Mouse (Mus musculus) heart, embryonic 10.5 days (tissue): Measurements from ENCODE around the gene Lrrc10. TPM values are rescaled to one million over a fixed set of nuclear protein-coding genes. Genes with fewer than 3 reads are reported as not detected.

Experiments used
- DNase-seq: peaks from one replicate; pipeline ENCODE4 v3.0.0-alpha.2; 2017; ENCODE audit warnings: low spot score
- H3K27ac ChIP-seq: fragments of 300-500 bp; sonication (generic); 2 replicates; pipeline ENCODE4 v1.5.1; 2016; ENCODE audit warnings: mild to moderate bottlenecking
- H3K27me3 ChIP-seq: fragments of 300-500 bp; sonication (generic); 2 replicates; pipeline ENCODE4 v1.6.1; 2016; ENCODE audit warnings: mild to moderate bottlenecking; ENCODE audit not compliant: poor library complexity, insufficient read depth, severe bottlenecking
- H3K36me3 ChIP-seq: fragments of 300-500 bp; sonication (generic); 2 replicates; pipeline ENCODE4 v1.6.1; 2016; ENCODE audit warnings: mild to moderate bottlenecking, moderate library complexity
- H3K4me1 ChIP-seq: fragments of 300-500 bp; sonication (generic); 2 replicates; pipeline ENCODE4 v1.6.1; 2016; ENCODE audit warnings: mild to moderate bottlenecking
- H3K4me3 ChIP-seq: fragments of 300-500 bp; sonication (generic); 2 replicates; pipeline ENCODE4 v1.5.1; 2016; ENCODE audit warnings: mild to moderate bottlenecking, moderate library complexity
- H3K9me3 ChIP-seq: fragments of 300-500 bp; sonication (generic); 2 replicates; pipeline ENCODE4 v1.6.1; 2016; ENCODE audit warnings: mild to moderate bottlenecking, moderate library complexity
- WGBS: fragments of 180-500 bp; shearing (Covaris S2); methylation state at CpG from one replicate; pipeline ENCODE4 v1.1.7; 2016; 5-methylcytosine and 5-hydroxymethylcytosine counted together
- polyA plus RNA-seq: library from polyadenylated mRNA; unstranded; fragments of >200 nt; fragmentation: Nextera tagmentation; extraction: Ambion mirVana; gene quantifications from 2 replicates; pipeline ENCODE4 v1.2.1, GENCODE M21; 2016

Gene Lrrc10
- polyA plus RNA-seq, 1 experiment from 2014 or later, result 26.7 TPM

DNA sequence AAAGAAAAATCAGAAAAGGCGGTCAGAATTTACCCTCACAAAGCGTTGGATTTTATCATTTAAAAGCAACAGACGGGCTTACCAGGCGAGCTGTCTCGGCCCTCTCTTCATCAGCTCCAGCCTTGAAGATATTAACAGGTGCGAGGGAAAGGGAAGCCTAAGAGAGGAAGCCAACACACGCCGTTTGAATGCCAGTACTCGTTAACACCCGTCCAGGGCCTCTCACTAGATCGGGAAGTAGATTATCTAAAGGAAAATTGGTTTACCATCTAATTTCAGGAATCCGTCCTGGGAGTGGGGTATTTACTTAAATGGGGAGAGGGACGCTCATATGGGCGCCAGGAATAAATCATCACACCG is 17.7 kb downstream of the Lrrc10 start:
- H3K4me3 ChIP-seq, result peak overlapping the region; percentile 94
- H3K27ac ChIP-seq, result peak overlapping the region; percentile 95
- peaks cover 43% of the 10 kb centered on the region for H3K36me3 ChIP-seq
- 3% methylated on average over 15 of the region's 15 CpGs for WGBS
- H3K9me3 ChIP-seq, result no peaks in the 10 kb centered on the region
- H3K4me1 ChIP-seq, result peaks cover 11% of the 10 kb centered on the region; the same call in 1 of the 2 replicates
- DNase-seq, result no peak
- H3K27me3 ChIP-seq, result no peaks in the 10 kb centered on the region

DNA sequence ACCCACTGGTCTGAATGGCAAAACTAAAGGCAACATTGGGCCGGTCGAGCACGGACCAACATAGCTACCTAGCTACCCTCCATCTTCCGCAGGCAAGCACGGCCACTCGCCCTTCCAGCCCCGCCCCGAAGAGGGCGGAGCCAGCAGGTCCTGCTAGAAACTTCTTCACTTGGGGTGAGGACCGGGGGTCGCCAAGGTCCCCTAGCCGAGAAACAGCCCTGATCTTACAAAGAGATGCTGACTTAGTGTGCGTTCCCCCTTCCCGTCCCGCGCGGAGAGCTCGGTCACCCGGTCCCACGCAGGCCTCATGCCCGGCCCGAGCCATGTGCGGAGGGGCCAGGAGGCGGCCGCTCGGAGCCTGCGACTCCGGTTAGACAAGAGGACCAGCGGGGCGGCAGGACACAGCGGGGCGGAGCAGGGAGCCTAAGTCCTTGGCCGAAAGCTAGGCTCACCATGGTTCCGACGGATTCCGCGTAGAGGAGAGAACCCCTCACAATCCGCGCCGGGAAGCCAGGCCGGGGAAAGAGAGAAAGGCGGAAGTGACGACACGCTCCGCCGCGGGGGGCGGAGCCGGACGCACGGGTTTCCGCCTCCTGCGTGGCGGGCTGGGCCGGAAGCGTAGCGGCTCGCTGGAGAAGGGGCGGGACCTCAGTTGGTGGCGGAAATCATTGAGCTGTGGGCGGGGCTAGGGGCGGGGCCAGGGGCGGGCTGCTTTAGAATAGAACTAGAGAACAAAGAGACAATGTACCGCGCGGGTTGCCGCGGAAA is 18.3 kb downstream of the Lrrc10 start, which contains the start of gene Cct2:
TSS of gene Cct2 (minus strand) at position 561 of the 768 bp plus-strand sequence.
- under 1% methylated on average over 68 of the region's 68 CpGs for WGBS
- DNase-seq, result peak; percentile 99
- peak within 1 kb of the TSS; percentile 95 for H3K27ac ChIP-seq
- H3K27me3 ChIP-seq, result no peaks in the 10 kb centered on the region
- H3K4me1 ChIP-seq, result peaks cover 11% of the 10 kb centered on the region; the same call in 1 of the 2 replicates
- H3K9me3 ChIP-seq, result no peaks in the 10 kb centered on the region
- peak within 1 kb of the TSS; percentile 94 for H3K4me3 ChIP-seq
- peaks cover 38% of the 10 kb centered on the region for H3K36me3 ChIP-seq

DNA sequence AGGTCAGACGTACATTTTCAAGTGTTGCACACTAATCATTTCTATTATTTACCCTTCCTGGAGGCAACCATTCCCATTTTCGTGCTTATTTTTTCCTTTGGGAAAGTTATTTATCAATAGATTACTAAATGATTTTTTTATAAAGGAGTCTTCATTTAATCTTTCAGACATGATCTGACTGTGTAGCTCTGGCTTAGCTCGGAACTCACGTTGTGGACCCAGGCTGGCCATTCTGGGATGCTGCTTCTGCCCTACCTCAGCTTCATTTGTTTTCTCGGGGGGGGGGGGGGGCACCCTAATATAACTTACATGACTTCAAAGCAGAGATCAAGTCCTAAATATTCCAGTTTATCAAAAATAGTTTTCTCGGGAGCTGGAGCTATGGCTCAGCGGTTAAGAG is 18.9 kb downstream of the Lrrc10 start:
- H3K27ac ChIP-seq, result peak overlapping the region; percentile 95
- H3K27me3 ChIP-seq, result no peaks in the 10 kb centered on the region
- H3K9me3 ChIP-seq, result no peaks in the 10 kb centered on the region
- 11% methylated on average over 7 of the region's 7 CpGs for WGBS
- peak overlapping the region; percentile 94 for H3K4me3 ChIP-seq
- H3K4me1 ChIP-seq, result peaks cover 11% of the 10 kb centered on the region; the same call in 1 of the 2 replicates
- peaks cover 34% of the 10 kb centered on the region for H3K36me3 ChIP-seq
- DNase-seq, result no peak

DNA sequence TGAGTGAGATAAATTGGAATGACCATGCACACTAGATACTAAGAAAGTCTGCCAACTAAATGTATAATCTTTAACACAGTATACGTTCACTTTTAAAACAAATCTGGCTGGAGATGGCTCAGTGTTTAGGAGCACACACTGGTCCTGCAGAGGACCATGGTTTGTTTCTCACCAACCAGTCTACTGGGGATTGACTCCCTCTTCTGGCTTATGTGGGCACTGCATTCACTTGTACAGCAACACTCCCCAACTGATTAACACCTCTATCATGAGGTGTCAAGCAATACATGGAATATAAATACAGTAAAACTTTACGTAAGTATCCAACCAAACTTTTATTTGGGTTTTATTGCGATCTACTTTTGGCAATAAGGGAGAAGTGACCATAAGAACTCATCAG is 24.0 kb downstream of the Lrrc10 start:
- Histone ChIP-seq H3K36me3 (peaks cover 46% of the 10 kb centered on the region), H3K9me3 (no peaks in the 10 kb centered on the region), H3K27ac (no peak overlapping the region), H3K4me3 (no peak overlapping the region), H3K27me3 (no peaks in the 10 kb centered on the region), H3K4me1 (peaks cover 20% of the 10 kb centered on the region)
- no peak for DNase-seq
- 93% methylated on average over 3 of the region's 3 CpGs for whole genome bisulfite sequencing

DNA sequence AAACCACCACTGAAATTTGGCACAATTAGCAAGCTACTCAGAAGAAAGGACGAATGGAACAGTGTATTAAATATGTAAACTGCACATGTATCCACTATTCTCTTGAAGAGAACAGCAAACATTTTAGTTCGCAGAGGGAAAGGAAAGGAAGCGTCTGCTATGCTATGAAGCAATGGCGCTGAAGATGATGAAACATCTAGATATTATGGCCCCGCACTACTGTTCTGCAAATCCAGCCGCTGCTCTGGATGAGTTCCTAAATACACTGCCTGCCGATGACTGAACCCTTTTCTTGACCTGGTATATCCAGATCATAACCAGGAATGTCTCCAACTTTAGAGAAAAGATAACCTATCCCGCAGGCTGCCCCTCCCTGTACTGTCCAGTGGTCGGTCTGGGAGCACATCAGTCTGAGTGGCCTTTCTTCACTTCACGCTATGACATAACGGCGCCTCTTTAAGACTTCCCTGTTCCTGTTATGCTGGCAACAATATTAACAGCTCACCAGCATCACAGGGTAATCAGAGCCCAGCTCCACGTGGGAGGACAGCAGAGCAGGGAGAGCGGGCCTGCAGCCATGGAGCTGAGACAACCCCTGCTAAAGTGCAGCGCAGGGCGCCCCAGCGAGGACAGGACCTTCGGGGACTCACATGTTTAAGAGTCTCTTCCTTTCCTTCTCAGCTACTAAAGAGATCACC is 27.2 kb downstream of the Lrrc10 start:
- Histone ChIP-seq H3K27ac (no peak overlapping the region), H3K27me3 (no peaks in the 10 kb centered on the region), H3K4me3 (no peak overlapping the region), H3K9me3 (no peaks in the 10 kb centered on the region), H3K36me3 (peaks cover 71% of the 10 kb centered on the region), H3K4me1 (peaks cover 12% of the 10 kb centered on the region)
- WGBS, result 83% methylated on average over 18 of the region's 18 CpGs
- no peak for DNase-seq

DNA sequence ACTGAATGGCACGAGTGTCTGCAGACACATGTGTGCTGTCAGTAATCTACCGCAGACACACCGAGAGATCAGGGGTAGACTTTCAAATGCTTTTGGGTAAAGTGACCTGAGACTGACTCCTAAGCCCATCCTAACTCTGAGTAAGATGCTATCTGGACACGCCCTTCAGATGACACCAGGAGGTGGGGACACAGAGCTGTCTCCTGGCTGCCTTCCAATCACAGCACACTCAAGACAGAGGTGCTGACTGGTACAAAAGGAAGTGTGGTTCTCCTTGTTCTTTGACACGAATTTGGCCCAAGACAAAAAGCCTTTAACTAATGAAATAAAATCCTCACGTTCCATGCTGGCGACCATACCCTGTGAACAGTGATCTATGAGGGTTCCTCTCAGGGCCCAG is 28.0 kb downstream of the Lrrc10 start:
- H3K4me3 ChIP-seq, result no peak overlapping the region
- H3K36me3 ChIP-seq, result peaks cover 80% of the 10 kb centered on the region
- WGBS, result 77% methylated on average over 7 of the region's 7 CpGs
- H3K9me3 ChIP-seq, result no peaks in the 10 kb centered on the region
- DNase-seq, result no peak
- no peak overlapping the region for H3K27ac ChIP-seq
- no peaks in the 10 kb centered on the region for H3K27me3 ChIP-seq
- peaks cover 12% of the 10 kb centered on the region for H3K4me1 ChIP-seq

DNA sequence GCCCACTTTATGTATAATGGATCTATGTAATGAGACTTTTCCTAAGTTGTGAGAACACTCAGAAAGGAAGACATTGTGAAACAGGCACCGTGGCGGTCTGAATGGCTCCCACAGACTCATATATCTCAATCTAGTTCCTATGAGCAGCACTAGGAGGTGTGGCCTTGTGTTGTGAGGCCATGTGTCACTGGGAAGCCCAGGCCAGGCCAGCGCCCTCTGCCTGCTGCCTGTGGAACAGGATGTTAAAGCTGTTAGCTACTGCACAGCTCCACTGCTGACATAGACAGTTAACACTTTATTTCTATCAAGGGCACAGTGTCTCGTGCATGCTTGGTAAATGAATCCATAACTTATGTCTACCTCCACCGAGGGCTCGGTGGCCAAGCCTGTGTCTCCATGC is 33.1 kb downstream of the Lrrc10 start:
- no peak overlapping the region for H3K27ac ChIP-seq
- WGBS, result 78% methylated on average over 6 of the region's 6 CpGs
- peaks cover 76% of the 10 kb centered on the region for H3K36me3 ChIP-seq
- no peak for DNase-seq
- H3K27me3 ChIP-seq, result no peaks in the 10 kb centered on the region
- no peaks in the 10 kb centered on the region for H3K9me3 ChIP-seq
- H3K4me1 ChIP-seq, result peaks cover 13% of the 10 kb centered on the region
- no peak overlapping the region for H3K4me3 ChIP-seq

DNA sequence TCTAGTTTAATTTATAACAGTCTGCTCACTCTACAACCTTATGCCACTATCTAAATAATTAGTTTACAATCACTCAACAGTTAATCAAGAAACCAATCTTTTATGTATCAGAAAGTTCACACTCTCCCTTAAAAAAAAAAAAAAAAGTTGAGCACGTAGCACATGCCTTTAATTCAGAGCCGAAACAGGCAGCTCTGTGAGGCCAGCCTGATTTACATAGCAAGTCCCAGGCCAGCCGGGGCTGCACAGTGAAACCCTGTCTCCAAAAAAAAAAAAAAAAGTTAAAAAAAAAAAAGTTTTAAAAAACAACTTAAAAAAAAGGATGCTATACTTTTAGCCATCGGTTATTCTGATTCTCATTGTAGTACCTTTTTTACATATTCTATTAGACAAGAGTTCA is 36.2 kb downstream of the Lrrc10 start:
- Histone ChIP-seq H3K4me3 (no peak overlapping the region), H3K9me3 (no peaks in the 10 kb centered on the region), H3K27ac (no peak overlapping the region), H3K27me3 (no peaks in the 10 kb centered on the region), H3K4me1 (peaks cover 7% of the 10 kb centered on the region; the same call in 1 of the 2 replicates), H3K36me3 (peaks cover 77% of the 10 kb centered on the region)
- DNase-seq, result no peak
- WGBS, result 87% methylated on average over 4 of the region's 4 CpGs

DNA sequence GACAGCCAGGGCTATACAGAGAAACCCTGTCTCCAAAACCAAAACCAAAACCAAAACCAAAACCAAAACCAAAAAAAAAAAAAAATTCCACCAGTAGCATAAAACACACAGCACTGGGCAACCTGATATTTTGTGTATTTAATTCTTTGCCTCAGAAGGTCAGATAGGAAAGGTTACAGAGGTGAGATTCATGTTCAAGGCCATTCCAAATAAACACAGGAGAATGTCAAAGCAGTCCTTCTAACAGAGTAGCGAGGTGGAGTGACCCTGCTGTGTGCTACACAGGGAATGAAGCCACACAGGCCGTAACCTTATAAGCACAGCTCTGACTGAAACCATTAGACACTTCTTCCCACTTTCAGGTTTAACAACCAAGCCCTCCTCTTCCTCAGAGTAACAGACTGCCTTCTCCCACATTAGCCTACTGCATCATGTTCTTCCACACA is 36.8 kb downstream of the Lrrc10 start:
- Histone ChIP-seq H3K27me3 (no peaks in the 10 kb centered on the region), H3K27ac (peak overlapping the region; percentile 36; the same call in 1 of the 2 replicates), H3K9me3 (no peaks in the 10 kb centered on the region), H3K4me3 (no peak overlapping the region), H3K36me3 (peaks cover 75% of the 10 kb centered on the region), H3K4me1 (peaks cover 7% of the 10 kb centered on the region; the same call in 1 of the 2 replicates)
- no peak for DNase-seq
- WGBS, result 83% methylated on average over 2 of the region's 2 CpGs

DNA sequence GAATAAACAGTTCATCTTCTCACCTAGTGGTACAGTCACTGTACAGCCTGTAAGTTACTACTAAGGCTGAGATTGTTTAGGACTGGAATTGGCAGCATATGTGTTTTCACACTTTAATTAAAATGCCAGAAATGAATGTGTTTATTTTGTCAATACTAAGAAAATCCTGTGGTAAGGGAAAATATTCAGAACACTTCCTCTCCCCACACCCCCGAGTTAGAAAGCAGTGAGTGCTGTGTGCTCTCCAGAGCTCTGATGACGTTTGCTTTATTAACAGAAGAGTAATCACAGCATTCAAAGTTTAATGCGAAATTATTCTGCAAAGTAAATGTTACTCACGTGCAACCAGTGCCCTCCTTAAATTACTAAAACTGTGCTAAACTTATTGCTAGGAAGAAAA is 44.5 kb downstream of the Lrrc10 start:
- peaks cover 50% of the 10 kb centered on the region for H3K36me3 ChIP-seq
- H3K4me3 ChIP-seq, result no peak overlapping the region
- H3K27me3 ChIP-seq, result no peaks in the 10 kb centered on the region
- H3K27ac ChIP-seq, result no peak overlapping the region
- no peak for DNase-seq
- H3K4me1 ChIP-seq, result peaks cover 14% of the 10 kb centered on the region
- 85% methylated on average over 4 of the region's 4 CpGs for WGBS
- H3K9me3 ChIP-seq, result no peaks in the 10 kb centered on the region

DNA sequence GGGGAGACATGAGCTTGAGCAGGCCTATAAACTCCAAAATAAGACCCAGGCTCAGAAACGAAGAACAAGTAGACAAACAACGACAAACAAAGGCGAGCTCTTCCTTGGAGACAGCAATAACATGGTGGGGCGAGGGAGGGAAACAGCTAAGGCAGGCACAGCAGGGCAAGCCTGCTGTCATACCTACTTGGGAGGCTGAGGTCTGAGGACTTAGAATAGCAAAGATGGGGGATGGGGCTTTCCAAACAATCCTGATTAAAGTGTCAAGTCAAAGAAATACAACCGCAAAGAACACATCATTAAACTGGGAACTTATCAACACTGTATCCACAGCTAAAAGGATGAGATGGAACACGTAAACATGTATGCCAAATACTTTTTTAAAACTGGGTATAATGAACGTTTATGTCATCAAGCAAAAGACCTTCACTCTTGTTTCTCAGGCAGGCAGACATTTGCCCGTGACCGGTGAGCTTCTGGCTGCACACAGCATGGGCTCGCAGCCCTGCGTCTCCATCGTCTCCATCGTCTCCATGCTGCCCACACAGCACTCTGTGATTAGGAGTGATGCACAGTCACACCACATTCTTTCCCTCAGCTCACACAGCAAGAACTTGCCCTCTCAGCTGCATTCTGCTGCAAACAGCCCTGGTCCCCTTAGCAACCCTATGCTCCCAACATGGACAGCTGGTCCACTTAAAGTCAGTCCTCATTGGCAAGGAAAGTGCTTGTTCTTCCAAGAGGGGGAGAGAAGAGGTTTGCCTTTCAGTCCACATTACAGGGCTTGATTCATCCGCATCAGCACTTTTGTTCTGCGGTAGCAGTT is 49.6 kb downstream of the Lrrc10 start:
- Histone ChIP-seq H3K4me3 (peak overlapping the region; percentile 22; the same call in 1 of the 2 replicates), H3K27ac (peak overlapping the region; percentile 79), H3K4me1 (peaks cover 37% of the 10 kb centered on the region), H3K9me3 (no peaks in the 10 kb centered on the region), H3K27me3 (no peaks in the 10 kb centered on the region), H3K36me3 (peaks cover 20% of the 10 kb centered on the region; the same call in 1 of the 2 replicates)
- WGBS, result 34% methylated on average over 15 of the region's 15 CpGs
- DNase-seq, result peak; percentile 88

DNA sequence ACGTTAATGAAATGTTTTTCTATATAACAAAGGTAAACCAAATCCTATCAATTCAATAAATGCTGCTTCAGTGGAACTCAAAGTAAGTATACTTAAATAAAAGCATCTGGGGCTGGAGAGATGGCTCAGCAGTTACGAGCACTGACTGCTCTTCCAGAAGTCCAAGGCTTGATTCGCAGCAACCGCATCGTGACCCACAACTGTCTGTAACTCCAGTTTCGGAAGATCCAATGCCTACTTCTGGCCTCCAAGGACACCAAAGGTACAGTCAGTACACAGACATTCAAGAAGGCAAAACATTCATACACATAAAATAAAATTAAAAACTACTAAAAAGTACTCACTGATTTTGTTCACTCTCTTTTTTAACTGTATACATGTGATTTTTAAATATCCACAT is 51.0 kb downstream of the Lrrc10 start:
- peaks cover 19% of the 10 kb centered on the region; the same call in 1 of the 2 replicates for H3K36me3 ChIP-seq
- whole genome bisulfite sequencing, result 91% methylated on average over 6 of the region's 6 CpGs

More for the DNA sequence above, 51.0 kb downstream of the Lrrc10 start:
- no peaks in the 10 kb centered on the region for H3K9me3 ChIP-seq
- peaks cover 37% of the 10 kb centered on the region for H3K4me1 ChIP-seq
- no peak for DNase-seq
- no peak overlapping the region for H3K4me3 ChIP-seq
- no peaks in the 10 kb centered on the region for H3K27me3 ChIP-seq
- H3K27ac ChIP-seq, result no peak overlapping the region
